Mouse (Mus musculus) heart, postnatal 0 days (tissue): ENCODE data around the gene Ly6g6f. TPM values are rescaled to one million over a fixed set of nuclear protein-coding genes. Genes with fewer than 3 reads are reported as not detected.

Experiments
- ATAC-seq: fragments of 200-750 bp; cut with Nextera tagmentation; 2 replicates; pipeline ENCODE4 v1.8.0; 2017; ENCODE audit warnings: low read depth, moderate number of reproducible peaks, moderate library complexity; ENCODE audit not compliant: insufficient read depth
- DNase-seq: peaks from one replicate; pipeline ENCODE4 v3.0.0-alpha.2; 2016; ENCODE audit warnings: low spot score
- H3K27ac ChIP-seq: fragments of 300-500 bp; sonication (generic); 2 replicates; pipeline ENCODE4 v1.5.1; 2014; ENCODE audit warnings: low read depth, mild to moderate bottlenecking
- H3K27me3 ChIP-seq: fragments of 300-500 bp; sonication (generic); 2 replicates; pipeline ENCODE4 v1.6.1; 2014; ENCODE audit warnings: low read length, mixed read lengths; ENCODE audit not compliant: control insufficient read depth, insufficient read depth
- H3K36me3 ChIP-seq: fragments of 300-500 bp; sonication (generic); replicated peaks from 2 replicates; pipeline ENCODE4 v1.6.1; 2014; ENCODE audit warnings: low read length, mixed read lengths; ENCODE audit not compliant: control insufficient read depth, insufficient read depth
- H3K4me1 ChIP-seq: fragments of 300-500 bp; sonication (generic); 2 replicates; pipeline ENCODE4 v1.6.1; 2014; ENCODE audit warnings: antibody characterized with exemption; ENCODE audit not compliant: control insufficient read depth, insufficient read depth
- H3K4me2 ChIP-seq: fragments of 300-500 bp; sonication (generic); 2 replicates; pipeline ENCODE4 v1.6.1; 2014; ENCODE audit warnings: low read depth, mild to moderate bottlenecking, low read length, moderate library complexity
- H3K4me3 ChIP-seq: fragments of 300-500 bp; sonication (generic); 2 replicates; pipeline ENCODE4 v1.5.1; 2014; ENCODE audit warnings: low read depth, low read length
- H3K9ac ChIP-seq: fragments of 300-500 bp; sonication (generic); replicated peaks from 2 replicates; pipeline ENCODE4 v1.6.1; 2014; ENCODE audit warnings: low read depth, low read length, mixed read lengths
- H3K9me3 ChIP-seq: fragments of 300-500 bp; sonication (generic); replicated peaks from 2 replicates; pipeline ENCODE4 v1.6.1; 2016; ENCODE audit warnings: low read length; ENCODE audit not compliant: control insufficient read depth
- CTCF ChIP-seq: IDR thresholded peaks from 2 replicates; pipeline ENCODE4 v1.5.1; 2016; ENCODE audit warnings: antibody characterized with exemption, control low read depth, low read depth
- EP300 ChIP-seq: IDR thresholded peaks from 2 replicates; pipeline ENCODE4 v1.6.1; 2016; ENCODE audit warnings: antibody characterized with exemption, low read depth
- WGBS: fragments of 180-500 bp; shearing (Covaris S2); extraction: QIAGEN DNeasy Blood & Tissue Kit; methylation state at CpG from one replicate; pipeline ENCODE4 v1.1.7; 2014; 5-methylcytosine and 5-hydroxymethylcytosine counted together
- polyA plus RNA-seq: library from polyadenylated mRNA; unstranded; fragments of >200 nt; fragmentation: Nextera tagmentation; extraction: Ambion mirVana; gene quantifications from 2 replicates; pipeline ENCODE4 v1.2.1, GENCODE M21; 2015
- total RNA-seq: library from RNA; depleted of rRNA; stranded (reverse); fragments of >200 nt; gene quantifications from 2 replicates; pipeline ENCODE4 v1.2.3, GENCODE M21; 2014; ENCODE audit warnings: low replicate concordance

Gene Ly6g6f
- total and polyA plus RNA-seq, 2 experiments from 2014 or later, result not detected

DNA sequence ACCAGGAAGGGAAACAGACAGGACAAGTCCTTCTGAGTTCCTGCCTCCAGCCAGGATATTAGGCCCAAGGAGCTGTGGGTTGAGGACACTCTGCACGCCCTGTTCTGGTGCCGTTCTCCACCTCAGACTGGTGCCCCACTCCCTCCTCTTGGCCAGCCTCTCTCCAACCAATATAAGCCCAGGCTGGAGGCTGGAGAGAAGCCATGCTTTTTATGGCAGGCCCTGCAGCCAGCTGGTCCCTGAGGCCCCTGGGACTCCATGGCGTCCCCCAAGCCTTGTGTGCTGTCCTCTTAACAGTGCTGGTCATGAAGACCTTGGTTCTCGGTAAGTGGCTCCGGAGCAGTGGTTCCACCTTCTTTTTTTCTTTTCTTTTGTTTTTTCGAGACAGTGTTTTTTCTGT lies 22.7 kb upstream of the Ly6g6f start, which contains the start of gene Ly6g5c:
Ly6g5c (plus strand) TSS at position 183 of the 400 bp plus-strand sequence.
- H3K27me3 ChIP-seq, result no peaks in the 10 kb centered on the region
- H3K4me2 ChIP-seq, result no peak within 1 kb of the TSS
- no peak within 1 kb of the TSS for H3K27ac ChIP-seq
- no peaks in the 10 kb centered on the region for H3K4me1 ChIP-seq
- H3K36me3 ChIP-seq, result peaks cover 14% of the 10 kb centered on the region; the same call in 1 of the 2 replicates
- 81% methylated on average over 6 of the region's 6 CpGs for WGBS
- DNase-seq (no peak), ATAC-seq (no peak)
- no peak within 1 kb of the TSS for H3K4me3 ChIP-seq
- no peak for TF ChIP-seq EP300
- TF ChIP-seq CTCF, result no peak
- no peak within 1 kb of the TSS for H3K9ac ChIP-seq
- no peaks in the 10 kb centered on the region for H3K9me3 ChIP-seq

DNA sequence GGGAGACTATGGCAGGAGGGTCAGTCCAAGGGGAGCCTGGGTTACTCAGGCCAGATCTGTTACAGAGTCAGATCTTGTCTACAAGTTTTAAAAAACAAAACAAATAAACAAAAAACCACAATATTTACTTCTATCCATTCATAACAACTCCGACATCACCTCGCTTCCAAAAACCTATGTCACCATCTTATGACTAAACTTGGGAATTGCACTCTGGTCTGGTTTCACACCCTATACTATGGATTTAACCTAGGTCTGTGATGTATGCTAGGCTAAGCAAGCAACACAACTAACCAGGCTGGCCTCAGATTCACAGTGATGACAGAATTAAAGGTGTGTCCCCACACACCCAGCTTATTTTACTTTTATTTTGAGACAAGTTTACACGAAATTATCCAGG lies 21.1 kb upstream of the Ly6g6f start:
- Histone ChIP-seq H3K9ac (no peak overlapping the region), H3K4me1 (no peaks in the 10 kb centered on the region), H3K27me3 (no peaks in the 10 kb centered on the region), H3K9me3 (no peaks in the 10 kb centered on the region), H3K27ac (no peak overlapping the region), H3K36me3 (peaks cover 29% of the 10 kb centered on the region), H3K4me3 (no peak overlapping the region), H3K4me2 (no peak overlapping the region)
- no peak for ATAC-seq
- DNase-seq, result no peak
- TF ChIP-seq EP300 (no peak), CTCF (peak; percentile 11; the same call in 1 of the 2 replicates)
- WGBS, result 58% methylated on average over 3 of the region's 3 CpGs

DNA sequence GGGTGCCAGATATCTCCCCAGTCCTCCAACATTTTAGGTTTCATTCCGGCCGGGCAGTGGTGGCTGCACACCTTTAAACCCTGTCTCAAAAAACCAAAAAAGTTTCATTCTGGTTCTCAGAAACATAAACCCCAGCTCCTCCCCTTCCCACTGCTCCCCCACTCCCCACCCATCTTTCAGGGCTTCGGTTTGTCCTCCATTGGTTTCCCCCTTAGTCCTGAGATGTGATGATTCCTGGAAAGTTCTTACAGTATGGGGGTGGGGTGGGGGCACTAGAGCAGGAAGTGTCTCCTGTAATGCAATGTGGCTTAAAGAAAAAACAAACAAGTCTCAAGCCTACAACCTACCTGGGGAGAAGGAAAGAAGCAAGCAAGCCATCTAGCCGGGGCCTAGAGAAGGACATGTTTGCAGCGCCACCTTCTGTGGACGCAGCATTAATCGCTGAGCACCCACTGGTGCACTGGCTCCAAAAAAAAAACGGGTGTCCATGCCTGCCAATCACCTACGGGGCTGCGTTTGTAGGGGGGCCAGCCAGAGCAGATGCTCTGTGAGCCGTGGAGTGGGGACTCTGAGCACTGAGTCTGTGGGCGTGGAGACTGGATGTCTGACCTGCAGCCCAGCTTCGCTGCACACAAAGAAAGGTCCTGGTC lies 20.5 kb upstream of the Ly6g6f start:
- Histone ChIP-seq H3K9ac (0 out of 2 replicates have a peak overlapping the region, but pooled peaks have one; percentile 1), H3K4me3 (no peak overlapping the region), H3K4me2 (no peak overlapping the region), H3K27ac (no peak overlapping the region), H3K36me3 (peaks cover 35% of the 10 kb centered on the region), H3K27me3 (no peaks in the 10 kb centered on the region), H3K9me3 (no peaks in the 10 kb centered on the region), H3K4me1 (no peaks in the 10 kb centered on the region)
- ATAC-seq (no peak), DNase-seq (peak; percentile 26)
- WGBS, result 30% methylated on average over 13 of the region's 13 CpGs
- TF ChIP-seq CTCF (peak; percentile 59), EP300 (no peak)

DNA sequence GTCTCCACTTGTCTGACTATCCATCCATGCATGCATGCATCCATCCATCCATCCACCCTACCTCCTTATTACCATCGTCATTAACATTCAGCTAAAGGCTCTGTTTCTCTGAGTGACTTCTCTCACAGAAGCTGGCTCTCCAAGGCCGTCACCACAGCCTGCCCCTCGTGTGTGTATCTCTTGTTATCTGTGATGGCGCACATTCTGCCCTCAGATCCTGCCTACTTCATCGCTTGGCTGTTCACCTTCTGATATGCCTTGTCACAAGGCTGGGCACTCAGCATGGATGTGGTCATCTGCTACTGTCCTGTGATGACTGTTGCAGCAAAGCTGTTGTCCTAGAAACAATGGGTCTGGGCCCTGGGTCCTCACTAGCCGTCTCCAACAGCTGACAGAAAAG lies 19.3 kb upstream of the Ly6g6f start:
- Histone ChIP-seq H3K36me3 (peaks cover 46% of the 10 kb centered on the region), H3K4me2 (no peak overlapping the region), H3K27ac (no peak overlapping the region), H3K4me3 (no peak overlapping the region), H3K4me1 (no peaks in the 10 kb centered on the region), H3K9ac (no peak overlapping the region), H3K27me3 (no peaks in the 10 kb centered on the region), H3K9me3 (no peaks in the 10 kb centered on the region)
- ATAC-seq (no peak), DNase-seq (no peak)
- no peak for TF ChIP-seq EP300
- TF ChIP-seq CTCF, result no peak
- WGBS, result 58% methylated on average over 6 of the region's 6 CpGs

DNA sequence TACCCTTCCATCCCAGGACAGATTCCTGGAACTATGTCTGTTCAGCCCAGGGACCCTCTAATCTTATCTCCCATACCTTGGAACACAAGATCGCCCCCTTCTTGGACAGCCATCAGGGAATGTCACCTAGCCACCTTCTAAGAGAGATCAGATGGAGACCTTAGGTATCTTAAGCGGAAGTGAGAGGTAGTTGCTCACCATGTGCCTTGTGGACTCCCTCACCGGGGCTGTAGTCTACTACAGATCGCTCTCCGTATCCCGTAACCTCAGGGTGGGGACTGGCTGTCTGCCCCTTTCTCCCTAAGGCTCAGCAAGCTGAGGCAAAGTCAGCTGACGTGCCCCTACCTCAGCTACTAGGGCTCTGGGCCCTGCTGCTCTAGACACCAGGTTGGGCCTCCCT lies 18.7 kb upstream of the Ly6g6f start:
- Histone ChIP-seq H3K4me3 (no peak overlapping the region), H3K27me3 (no peaks in the 10 kb centered on the region), H3K9ac (no peak overlapping the region), H3K4me1 (no peaks in the 10 kb centered on the region), H3K36me3 (peaks cover 53% of the 10 kb centered on the region), H3K27ac (no peak overlapping the region), H3K4me2 (no peak overlapping the region), H3K9me3 (no peaks in the 10 kb centered on the region)
- no peak for TF ChIP-seq EP300
- TF ChIP-seq CTCF, result no peak
- DNase-seq (no peak), ATAC-seq (no peak)
- WGBS, result 83% methylated on average over 7 of the region's 7 CpGs

DNA sequence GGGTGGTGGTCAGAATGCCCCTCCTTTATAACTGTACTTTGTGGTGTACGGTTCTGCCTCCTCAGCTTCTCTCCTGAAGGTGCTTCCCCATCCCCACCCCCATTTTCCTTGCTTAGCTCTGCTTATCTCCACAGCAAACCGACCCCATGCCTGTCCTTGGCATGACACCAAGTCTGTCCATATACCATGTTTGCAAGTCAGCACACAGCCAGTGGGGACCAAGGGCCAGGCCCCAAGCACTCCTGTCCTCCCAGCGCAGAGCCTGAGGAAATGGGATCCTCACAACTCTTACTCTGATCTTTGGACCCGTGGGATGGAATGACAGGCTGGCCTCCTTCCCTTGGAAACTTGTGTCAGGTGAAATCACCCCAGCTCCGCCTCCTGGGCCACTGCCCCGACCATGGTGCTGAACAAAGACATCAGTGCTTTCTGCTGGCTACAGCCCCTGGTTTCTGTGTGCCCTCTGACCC lies 17.8 kb upstream of the Ly6g6f start:
- Histone ChIP-seq H3K36me3 (peaks cover 61% of the 10 kb centered on the region), H3K9me3 (no peaks in the 10 kb centered on the region), H3K27ac (no peak overlapping the region), H3K4me2 (no peak overlapping the region), H3K27me3 (no peaks in the 10 kb centered on the region), H3K4me1 (no peaks in the 10 kb centered on the region), H3K4me3 (no peak overlapping the region), H3K9ac (no peak overlapping the region)
- TF ChIP-seq CTCF, result no peak
- no peak for TF ChIP-seq EP300
- WGBS, result 42% methylated on average over 6 of the region's 6 CpGs
- DNase-seq (no peak), ATAC-seq (no peak; the same call in 1 of the 2 replicates)
